Mouse (Mus musculus): ENCODE data around the gene Itga4.

- no peak for TF ChIP-seq CTCF (IDR thresholded peaks at IDR 0.05)
- no peak for TF ChIP-seq EP300 (IDR thresholded peaks at IDR 0.05)
These were observed 115.6 kb downstream of the Itga4 start for GRCm38 (mm10) chr2:79370711-79371312.

Data from lung, postnatal 0 days (tissue).